Mouse (Mus musculus): ENCODE measurements at regions not wholly inside any gene's neighbourhood (a gene's known extent, or its start where the extent isn't known, plus 50 kb on each side); places are given as distances from the start of the nearest gene placed in this dataset.

- no peak for TF ChIP-seq CTCF (IDR thresholded peaks at IDR 0.05; ENCODE audit: control insufficient read depth, insufficient read depth, low read length)
- no peak for TF ChIP-seq POLR2A (IDR thresholded peaks at IDR 0.05; ENCODE audit: borderline replicate concordance, control insufficient read depth, low read depth, low read length)
Measured at GRCm38 (mm10) chr13:51309446-51309845, 99.0 kb upstream of the S1pr3 start.
